Mouse (Mus musculus) forebrain, postnatal 0 days (tissue): ENCODE results near the gene Cdk4. TPM values are rescaled to one million over a fixed set of nuclear protein-coding genes. Genes with fewer than 3 reads are reported as not detected.
"Not testable (repeated sequence)": the region's sequence is repeated elsewhere in the genome, so short reads cannot be mapped to it uniquely, and the experiment has no call there.

ENCODE experiments used
- ATAC-seq: fragments of 200-750 bp; cut with Nextera tagmentation; 2 replicates; pipeline ENCODE4 v1.8.0; 2017; ENCODE audit warnings: mild to moderate bottlenecking, moderate library complexity
- DNase-seq: peaks from one replicate; pipeline ENCODE4 v3.0.0-alpha.2; 2015
- H3K27ac ChIP-seq: fragments of 300-500 bp; sonication (generic); 2 replicates; pipeline ENCODE4 v1.5.1; 2014; ENCODE audit warnings: low read depth, mild to moderate bottlenecking, antibody characterized with exemption, low read length, moderate library complexity, mixed read lengths
- H3K27me3 ChIP-seq: fragments of 300-500 bp; sonication (generic); 2 replicates; pipeline ENCODE4 v1.6.1; 2014; ENCODE audit warnings: mild to moderate bottlenecking, low read length, mixed read lengths; ENCODE audit not compliant: insufficient read depth
- H3K36me3 ChIP-seq: fragments of 300-500 bp; sonication (generic); 2 replicates; pipeline ENCODE4 v1.6.1; 2014; ENCODE audit warnings: mild to moderate bottlenecking, moderate library complexity; ENCODE audit not compliant: insufficient read depth
- H3K4me1 ChIP-seq: fragments of 300-500 bp; sonication (generic); 2 replicates; pipeline ENCODE4 v1.6.1; 2014; ENCODE audit warnings: antibody characterized with exemption; ENCODE audit not compliant: insufficient read depth
- H3K4me2 ChIP-seq: fragments of 300-500 bp; sonication (generic); 2 replicates; pipeline ENCODE4 v1.6.1; 2014; ENCODE audit warnings: low read depth, mild to moderate bottlenecking, moderate library complexity
- H3K4me3 ChIP-seq: fragments of 300-500 bp; sonication (generic); 2 replicates; pipeline ENCODE4 v1.5.1; 2014; ENCODE audit warnings: low read depth, low read length, mixed read lengths
- H3K9ac ChIP-seq: fragments of 300-500 bp; sonication (generic); 2 replicates; pipeline ENCODE4 v1.6.1; 2014; ENCODE audit warnings: mild to moderate bottlenecking
- H3K9me3 ChIP-seq: fragments of 300-500 bp; sonication (generic); 2 replicates; pipeline ENCODE4 v1.6.1; 2016; ENCODE audit warnings: low read length
- CTCF ChIP-seq: sonication (generic); IDR thresholded peaks from 2 replicates; pipeline ENCODE4 v1.5.1; 2016; ENCODE audit warnings: antibody characterized with exemption, control low read depth, low read depth
- WGBS: fragments of 180-500 bp; shearing (Covaris S2); extraction: QIAGEN DNeasy Blood & Tissue Kit; methylation state at CpG from one replicate; pipeline ENCODE4 v1.1.7; 2014; 5-methylcytosine and 5-hydroxymethylcytosine counted together
- polyA plus RNA-seq: library from polyadenylated mRNA; unstranded; fragments of >200 nt; fragmentation: Nextera tagmentation; extraction: Ambion mirVana; gene quantifications from 2 replicates; pipeline ENCODE4 v1.2.1, GENCODE M21; 2015
- total RNA-seq: library from RNA; depleted of rRNA; stranded (reverse); fragments of >200 nt; gene quantifications from 2 replicates; pipeline ENCODE4 v1.2.3, GENCODE M21; 2014

The Cdk4 gene
- total and polyA plus RNA-seq, 2 experiments from 2014 or later = 445 to 656 TPM

- Histone ChIP-seq H3K36me3 (peaks cover 43% of the 10 kb centered on the region), H3K4me3 (peak overlapping the region; percentile 88), H3K27ac (no peak overlapping the region), H3K4me1 (peaks cover 14% of the 10 kb centered on the region), H3K9me3 (no peaks in the 10 kb centered on the region), H3K4me2 (peak overlapping the region; percentile 88), H3K9ac (peak overlapping the region; percentile 96; the same call in 1 of the 2 replicates), H3K27me3 (no peaks in the 10 kb centered on the region)
- DNase-seq (peak; percentile 80), ATAC-seq (peak; percentile 26)
- 3% methylated on average over 9 of the region's 9 CpGs for WGBS
- peak; percentile 92 for TF ChIP-seq CTCF
Measured at GRCm38 (mm10) chr10:127058161-127058560, 5.2 kb upstream of the Cdk4 start.

GRCm38 (mm10) chr10:127058708-127059107, 4.6 kb upstream of the Cdk4 start:
- ATAC-seq (no peak), DNase-seq (no peak)
- 3% methylated on average over 8 of the region's 8 CpGs for WGBS
- H3K4me3 ChIP-seq = peak overlapping the region; percentile 88
- H3K9me3 ChIP-seq = no peaks in the 10 kb centered on the region
- TF ChIP-seq CTCF = no peak
- peaks cover 42% of the 10 kb centered on the region for H3K36me3 ChIP-seq
- peaks cover 14% of the 10 kb centered on the region for H3K4me1 ChIP-seq
- peak overlapping the region; percentile 88 for H3K4me2 ChIP-seq
- H3K27me3 ChIP-seq = no peaks in the 10 kb centered on the region
- H3K9ac ChIP-seq = peak overlapping the region; percentile 96
- peak overlapping the region; percentile 96; the same call in 1 of the 2 replicates for H3K27ac ChIP-seq

GRCm38 (mm10) chr10:127059174-127059967, 4.0 kb upstream of the Cdk4 start:
- H3K27ac ChIP-seq = peak overlapping the region; percentile 96
- H3K4me3 ChIP-seq = peak overlapping the region; percentile 88
- H3K4me1 ChIP-seq = peaks cover 14% of the 10 kb centered on the region
- TF ChIP-seq CTCF = no peak
- WGBS = 7% methylated on average over 35 of the region's 92 CpGs
- H3K4me2 ChIP-seq = peak overlapping the region; percentile 88
- ATAC-seq (0 out of 2 replicates have a peak, but pooled peaks have one; percentile 0), DNase-seq (peak; percentile 56)
- H3K9ac ChIP-seq = peak overlapping the region; percentile 96
- no peaks in the 10 kb centered on the region for H3K9me3 ChIP-seq
- no peaks in the 10 kb centered on the region for H3K27me3 ChIP-seq
- peaks cover 36% of the 10 kb centered on the region for H3K36me3 ChIP-seq

- no peak for TF ChIP-seq CTCF
- Histone ChIP-seq H3K27me3 (no peaks in the 10 kb centered on the region), H3K4me2 (peak within 1 kb of the TSS; percentile 88), H3K4me1 (peaks cover 20% of the 10 kb centered on the region), H3K4me3 (peak within 1 kb of the TSS; percentile 88), H3K9me3 (no peaks in the 10 kb centered on the region), H3K27ac (peak within 1 kb of the TSS; percentile 96), H3K9ac (peak within 1 kb of the TSS; percentile 96), H3K36me3 (peaks cover 33% of the 10 kb centered on the region)
- DNase-seq (peak; percentile 91), ATAC-seq (peak; percentile 55)
- 1% methylated on average over 63 of the region's 72 CpGs for WGBS
Measured at GRCm38 (mm10) chr10:127059968-127060916, 3.1 kb upstream of the Cdk4 start, which contains the start of gene March9. Gene March9 (minus strand): TSS chr10:127060184.

GRCm38 (mm10) chr10:127061085-127061484, 2.2 kb upstream of the Cdk4 start:
- no peaks in the 10 kb centered on the region for H3K27me3 ChIP-seq
- peaks cover 33% of the 10 kb centered on the region for H3K36me3 ChIP-seq
- H3K27ac ChIP-seq = peak overlapping the region; percentile 96
- peak overlapping the region; percentile 88 for H3K4me2 ChIP-seq
- WGBS = 10% methylated on average over 5 of the region's 5 CpGs
- no peak for TF ChIP-seq CTCF
- peaks cover 20% of the 10 kb centered on the region for H3K4me1 ChIP-seq
- H3K9me3 ChIP-seq = no peaks in the 10 kb centered on the region
- peak overlapping the region; percentile 96 for H3K9ac ChIP-seq
- ATAC-seq (no peak), DNase-seq (peak; percentile 63)
- H3K4me3 ChIP-seq = peak overlapping the region; percentile 88

GRCm38 (mm10) chr10:127061513-127061912, 1.8 kb upstream of the Cdk4 start:
- Histone ChIP-seq H3K27ac (peak overlapping the region; percentile 96), H3K4me1 (peaks cover 20% of the 10 kb centered on the region), H3K9me3 (no peaks in the 10 kb centered on the region), H3K27me3 (no peaks in the 10 kb centered on the region), H3K4me2 (peak overlapping the region; percentile 88), H3K9ac (peak overlapping the region; percentile 96; the same call in 1 of the 2 replicates), H3K4me3 (peak overlapping the region; percentile 88; the same call in 1 of the 2 replicates), H3K36me3 (peaks cover 33% of the 10 kb centered on the region)
- WGBS = 56% methylated on average over 2 of the region's 2 CpGs
- no peak for TF ChIP-seq CTCF
- ATAC-seq = no peak
- no peak for DNase-seq

GRCm38 (mm10) chr10:127062101-127062500, 1.2 kb upstream of the Cdk4 start:
- not testable (repeated sequence) for H3K4me3 ChIP-seq, ATAC-seq, DNase-seq, H3K9ac ChIP-seq, H3K4me2 ChIP-seq, H3K9me3 ChIP-seq, H3K27me3 ChIP-seq
- peaks cover 20% of the 10 kb centered on the region for H3K4me1 ChIP-seq
- 91% methylated on average over 4 of the region's 4 CpGs for WGBS
- H3K27ac ChIP-seq = peak overlapping the region; percentile 83; the same call in 1 of the 2 replicates
- peaks cover 34% of the 10 kb centered on the region for H3K36me3 ChIP-seq
